Mouse (Mus musculus): ENCODE measurements around the gene Serpini2. TPM values are rescaled to one million over a fixed set of nuclear protein-coding genes. Genes with fewer than 3 reads are reported as not detected.

The Serpini2 gene
- total RNA-seq (2012; rRNA removed), result not detected in 2 replicates

GRCm38 (mm10) chr3:75269978-75270377 lies at the start of gene Serpini2:
Gene Serpini2, minus strand, starts transcription at chr3:75270078.
- H3K9me3 ChIP-seq (ENCODE audit: control insufficient read depth, insufficient read depth, low read depth, low read length), result no peaks in the 10 kb centered on the region
- H3K27ac ChIP-seq (ENCODE audit: insufficient read depth, low read depth, low read length, poor library complexity, severe bottlenecking), result no peak within 1 kb of the TSS
- TF ChIP-seq ZNF384 (IDR thresholded peaks at IDR 0.05; ENCODE audit: low read depth, low read length), result no peak
- TF ChIP-seq HCFC1 (IDR thresholded peaks at IDR 0.05; ENCODE audit: borderline replicate concordance, insufficient read depth, low read length), result no peak
- no peak for TF ChIP-seq CHD2 (IDR thresholded peaks at IDR 0.05; ENCODE audit: low read depth, low read length)
- no peak for TF ChIP-seq MAFK (IDR thresholded peaks at IDR 0.05; ENCODE audit: insufficient read depth, low read depth, low read length)
- no peak for TF ChIP-seq ZC3H11A (IDR thresholded peaks at IDR 0.05; ENCODE audit: borderline replicate concordance, low read depth, low read length)
- no peak within 1 kb of the TSS for H3K9ac ChIP-seq (ENCODE audit: insufficient read depth, low read depth, low read length, poor library complexity, severe bottlenecking)
- H3K36me3 ChIP-seq (ENCODE audit: control insufficient read depth, insufficient read depth, low read length, poor library complexity, severe bottlenecking), result no peaks in the 10 kb centered on the region
- DNase-seq (ENCODE audit: low read depth, low spot score), result no peak
- no peaks in the 10 kb centered on the region for H3K4me1 ChIP-seq (ENCODE audit: control insufficient read depth in 2 of 2, insufficient read depth in 2 of 2, low read length in 2 of 2, poor library complexity in 1 of 2)
- in situ Hi-C loops (cut with MboI; ENCODE audit: low sequenced_read_pairs in 2 of 2, unreplicated experiment in 2 of 2), result no loop called here
- no peak within 1 kb of the TSS for H3K4me3 ChIP-seq (ENCODE audit: insufficient read depth in 1 of 2, low read depth in 1 of 2, low read length in 2 of 2, poor library complexity in 1 of 2, severe bottlenecking in 1 of 2)

GRCm38 (mm10) chr3:75308861-75309260 lies 39.0 kb upstream of the Serpini2 start:
- no peak overlapping the region for H3K4me3 ChIP-seq (ENCODE audit: insufficient read depth in 1 of 2, low read depth in 1 of 2, low read length in 2 of 2, poor library complexity in 1 of 2, severe bottlenecking in 1 of 2)
- in situ Hi-C loops (cut with MboI; ENCODE audit: low sequenced_read_pairs in 2 of 2, unreplicated experiment in 2 of 2), result no loop called here
- TF ChIP-seq CHD2 (IDR thresholded peaks at IDR 0.05; ENCODE audit: low read depth, low read length) (no peak), HCFC1 (IDR thresholded peaks at IDR 0.05; ENCODE audit: borderline replicate concordance, insufficient read depth, low read length) (no peak), ZC3H11A (IDR thresholded peaks at IDR 0.05; ENCODE audit: borderline replicate concordance, low read depth, low read length) (no peak), ZNF384 (IDR thresholded peaks at IDR 0.05; ENCODE audit: low read depth, low read length) (no peak), MAFK (IDR thresholded peaks at IDR 0.05; ENCODE audit: insufficient read depth, low read depth, low read length) (no peak)
- H3K4me1 ChIP-seq (ENCODE audit: control insufficient read depth in 2 of 2, insufficient read depth in 2 of 2, low read length in 2 of 2, poor library complexity in 1 of 2), result no peaks in the 10 kb centered on the region
- H3K36me3 ChIP-seq (ENCODE audit: control insufficient read depth, insufficient read depth, low read length, poor library complexity, severe bottlenecking), result no peaks in the 10 kb centered on the region
- H3K9ac ChIP-seq (ENCODE audit: insufficient read depth, low read depth, low read length, poor library complexity, severe bottlenecking), result no peak overlapping the region
- H3K27ac ChIP-seq (ENCODE audit: insufficient read depth, low read depth, low read length, poor library complexity, severe bottlenecking), result no peak overlapping the region
- no peak for DNase-seq (ENCODE audit: low read depth, low spot score)
- no peaks in the 10 kb centered on the region for H3K9me3 ChIP-seq (ENCODE audit: control insufficient read depth, insufficient read depth, low read depth, low read length)

- Histone ChIP-seq H3K9ac (ENCODE audit: insufficient read depth, low read depth, low read length, poor library complexity, severe bottlenecking) (no peak overlapping the region), H3K27ac (ENCODE audit: insufficient read depth, low read depth, low read length, poor library complexity, severe bottlenecking) (no peak overlapping the region), H3K4me1 (ENCODE audit: control insufficient read depth in 2 of 2, insufficient read depth in 2 of 2, low read length in 2 of 2, poor library complexity in 1 of 2) (no peaks in the 10 kb centered on the region), H3K4me3 (ENCODE audit: insufficient read depth in 1 of 2, low read depth in 1 of 2, low read length in 2 of 2, poor library complexity in 1 of 2, severe bottlenecking in 1 of 2) (no peak overlapping the region), H3K9me3 (ENCODE audit: control insufficient read depth, insufficient read depth, low read depth, low read length) (no peaks in the 10 kb centered on the region), H3K36me3 (ENCODE audit: control insufficient read depth, insufficient read depth, low read length, poor library complexity, severe bottlenecking) (no peaks in the 10 kb centered on the region)
- in situ Hi-C loops (cut with MboI; ENCODE audit: low sequenced_read_pairs in 2 of 2, unreplicated experiment in 2 of 2), result no loop called here
- TF ChIP-seq ZC3H11A (IDR thresholded peaks at IDR 0.05; ENCODE audit: borderline replicate concordance, low read depth, low read length) (no peak), CHD2 (IDR thresholded peaks at IDR 0.05; ENCODE audit: low read depth, low read length) (no peak), MAFK (IDR thresholded peaks at IDR 0.05; ENCODE audit: insufficient read depth, low read depth, low read length) (no peak), HCFC1 (IDR thresholded peaks at IDR 0.05; ENCODE audit: borderline replicate concordance, insufficient read depth, low read length) (no peak)
- no peak for DNase-seq (ENCODE audit: low read depth, low spot score)
These were observed 38.4 kb upstream of the Serpini2 start for GRCm38 (mm10) chr3:75308228-75308627.

DNA sequence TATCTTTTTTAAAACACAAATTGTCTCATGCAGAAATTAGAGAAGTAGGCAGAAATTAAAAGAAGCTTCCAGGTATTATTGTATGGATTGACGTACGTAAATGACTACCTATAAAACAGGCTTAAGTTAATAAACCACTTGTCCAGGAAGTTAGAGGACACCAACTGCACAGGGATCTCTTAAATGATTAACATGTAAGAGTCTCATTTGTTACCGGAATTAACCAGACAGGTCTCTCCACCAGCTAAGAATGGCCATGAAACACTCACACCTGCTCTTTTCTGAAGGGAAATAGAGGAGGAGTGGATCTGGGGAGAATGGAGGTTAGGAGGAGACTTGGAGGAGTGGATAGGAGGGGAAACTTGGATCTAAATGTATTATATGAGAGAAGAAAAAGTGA lies 35.7 kb upstream of the Serpini2 start:
- no peaks in the 10 kb centered on the region for H3K36me3 ChIP-seq (ENCODE audit: control insufficient read depth, insufficient read depth, low read length, poor library complexity, severe bottlenecking)
- in situ Hi-C loops (cut with MboI; ENCODE audit: low sequenced_read_pairs in 2 of 2, unreplicated experiment in 2 of 2), result no loop called here

DNA sequence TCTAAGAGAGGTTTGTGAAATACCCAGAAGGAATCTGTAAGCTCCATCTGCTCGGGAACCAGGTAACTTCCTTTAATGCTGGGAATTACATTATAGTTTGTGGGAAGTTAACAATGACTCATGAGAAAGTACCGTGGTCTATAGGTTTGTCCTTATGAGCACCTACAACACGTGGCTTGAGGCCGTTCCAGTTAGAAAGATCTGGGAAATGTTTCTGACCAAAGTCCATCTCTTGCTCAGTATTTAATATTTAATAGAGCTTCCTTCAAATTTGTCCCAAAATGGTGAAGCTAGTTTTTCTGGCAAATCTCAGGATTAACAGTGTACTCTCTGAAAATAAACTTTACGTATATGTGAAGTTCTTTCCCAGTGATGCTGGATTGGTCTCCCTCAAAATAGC lies 34.7 kb upstream of the Serpini2 start:
- in situ Hi-C loops (cut with MboI; ENCODE audit: low sequenced_read_pairs in 2 of 2, unreplicated experiment in 2 of 2), result no loop called here
- Histone ChIP-seq H3K4me1 (ENCODE audit: control insufficient read depth in 2 of 2, insufficient read depth in 2 of 2, low read length in 2 of 2, poor library complexity in 1 of 2) (no peaks in the 10 kb centered on the region), H3K9me3 (ENCODE audit: control insufficient read depth, insufficient read depth, low read depth, low read length) (no peaks in the 10 kb centered on the region), H3K27ac (ENCODE audit: insufficient read depth, low read depth, low read length, poor library complexity, severe bottlenecking) (no peak overlapping the region), H3K9ac (ENCODE audit: insufficient read depth, low read depth, low read length, poor library complexity, severe bottlenecking) (no peak overlapping the region), H3K4me3 (ENCODE audit: insufficient read depth in 1 of 2, low read depth in 1 of 2, low read length in 2 of 2, poor library complexity in 1 of 2, severe bottlenecking in 1 of 2) (no peak overlapping the region), H3K36me3 (ENCODE audit: control insufficient read depth, insufficient read depth, low read length, poor library complexity, severe bottlenecking) (no peaks in the 10 kb centered on the region)
- no peak for DNase-seq (ENCODE audit: low read depth, low spot score)
- no peak for TF ChIP-seq CHD2 (IDR thresholded peaks at IDR 0.05; ENCODE audit: low read depth, low read length)
- no peak for TF ChIP-seq MAFK (IDR thresholded peaks at IDR 0.05; ENCODE audit: insufficient read depth, low read depth, low read length)
- TF ChIP-seq HCFC1 (IDR thresholded peaks at IDR 0.05; ENCODE audit: borderline replicate concordance, insufficient read depth, low read length), result no peak
- TF ChIP-seq ZC3H11A (IDR thresholded peaks at IDR 0.05; ENCODE audit: borderline replicate concordance, low read depth, low read length), result no peak
- no peak for TF ChIP-seq ZNF384 (IDR thresholded peaks at IDR 0.05; ENCODE audit: low read depth, low read length)

More for the DNA sequence above, 35.7 kb upstream of the Serpini2 start:
- Histone ChIP-seq H3K4me1 (ENCODE audit: control insufficient read depth in 2 of 2, insufficient read depth in 2 of 2, low read length in 2 of 2, poor library complexity in 1 of 2) (no peaks in the 10 kb centered on the region), H3K9me3 (ENCODE audit: control insufficient read depth, insufficient read depth, low read depth, low read length) (no peaks in the 10 kb centered on the region), H3K9ac (ENCODE audit: insufficient read depth, low read depth, low read length, poor library complexity, severe bottlenecking) (no peak overlapping the region), H3K27ac (ENCODE audit: insufficient read depth, low read depth, low read length, poor library complexity, severe bottlenecking) (no peak overlapping the region), H3K4me3 (ENCODE audit: insufficient read depth in 1 of 2, low read depth in 1 of 2, low read length in 2 of 2, poor library complexity in 1 of 2, severe bottlenecking in 1 of 2) (no peak overlapping the region)
- no peak for DNase-seq (ENCODE audit: low read depth, low spot score)
- TF ChIP-seq MAFK (IDR thresholded peaks at IDR 0.05; ENCODE audit: insufficient read depth, low read depth, low read length), result no peak
- no peak for TF ChIP-seq HCFC1 (IDR thresholded peaks at IDR 0.05; ENCODE audit: borderline replicate concordance, insufficient read depth, low read length)
- TF ChIP-seq ZNF384 (IDR thresholded peaks at IDR 0.05; ENCODE audit: low read depth, low read length), result no peak
- no peak for TF ChIP-seq CHD2 (IDR thresholded peaks at IDR 0.05; ENCODE audit: low read depth, low read length)
- no peak for TF ChIP-seq ZC3H11A (IDR thresholded peaks at IDR 0.05; ENCODE audit: borderline replicate concordance, low read depth, low read length)

Measured in ES-E14 (cell line).